Comparison of ENCODE assay signal across 9 mouse cellular contexts in genomic region chr17:35697429-35697758, GRCm38 (mm10). TPM values are rescaled to one million over a fixed set of nuclear protein-coding genes. Genes with fewer than 3 reads are reported as not detected.
DNase-seq lines count a peak whose midpoint lies in the region; ATAC-seq and TF ChIP-seq lines count a peak whose summit lies in the region.
"Had no signal": no experiment of that assay in that cellular context is flagged by ENCODE, and none has a peak within 500 bp of the region (broad histone marks: within the 10 kb centered on the region; RNA-seq: fewer than 3 reads in every experiment).

No protein-coding gene starts in this region.

- peak overlapping the region; percentile 55 for H3K9ac ChIP-seq in heart, embryonic 15.5 days
- peak overlapping the region; percentile 73; the same call in 1 of the 2 replicates for H3K9ac ChIP-seq in ES-E14 (ENCODE audit: insufficient read depth, low read depth, low read length, poor library complexity, severe bottlenecking)
- H3K9ac ChIP-seq in forebrain, embryonic 15.5 days (replicated peaks) = peak overlapping the region; percentile 71
- peak overlapping the region; percentile 68 for H3K9ac ChIP-seq in midbrain, embryonic 12.5 days (replicated peaks)

- H3K36me3 ChIP-seq in heart, embryonic 15.5 days = peaks cover 25% of the 10 kb centered on the region
- no peaks in the 10 kb centered on the region; the same call in 1 of the 2 replicates for H3K36me3 ChIP-seq in ES-E14 (ENCODE audit: control insufficient read depth, insufficient read depth, low read length, poor library complexity, severe bottlenecking)
- H3K36me3 ChIP-seq in forebrain, embryonic 15.5 days = peaks cover 19% of the 10 kb centered on the region
- peaks cover 38% of the 10 kb centered on the region for H3K36me3 ChIP-seq in midbrain, embryonic 12.5 days

- DNase-seq in heart, adult 11 months = no peak
- DNase-seq in ES-E14 (ENCODE audit: low read depth, low spot score) = no peak
- DNase-seq in frontal cortex, postnatal 25 days (ENCODE audit: low spot score in 2 of 2) = no peak
- no peak for DNase-seq in layer of hippocampus, adult 11-12 months (ENCODE audit: low spot score)
- no peak for DNase-seq in thymus, postnatal 0 days (ENCODE audit: low spot score)

- in situ Hi-C loops in ES-E14 (cut with MboI; ENCODE audit: low sequenced_read_pairs in 2 of 2, unreplicated experiment in 2 of 2) = no loop called here

- peak overlapping the region; percentile 43 for H3K4me3 ChIP-seq in heart, embryonic 15.5 days
- H3K4me3 ChIP-seq in ES-E14 (ENCODE audit: insufficient read depth in 1 of 2, low read depth in 1 of 2, low read length in 2 of 2, poor library complexity in 1 of 2, severe bottlenecking in 1 of 2) = peak overlapping the region; percentile 38 to 57; a peak in 3 of 4 replicates
- H3K4me3 ChIP-seq in forebrain, embryonic 15.5 days = peak overlapping the region; percentile 47
- H3K4me3 ChIP-seq in midbrain, embryonic 12.5 days = peak overlapping the region; percentile 44
- H3K4me3 ChIP-seq: megakaryocyte, embryonic 14.5 days had no signal

- H3K27ac ChIP-seq in heart, embryonic 15.5 days = peak overlapping the region; percentile 86
- peak overlapping the region; percentile 95 for H3K27ac ChIP-seq in ES-E14 (ENCODE audit: insufficient read depth, low read depth, low read length, poor library complexity, severe bottlenecking)
- peak overlapping the region; percentile 99 for H3K27ac ChIP-seq in forebrain, embryonic 15.5 days (replicated peaks)
- peak overlapping the region; percentile 100 for H3K27ac ChIP-seq in midbrain, embryonic 12.5 days (replicated peaks)

- ATAC-seq in heart, embryonic 15.5 days (replicated peaks; ENCODE audit: insufficient number of reproducible peaks, insufficient read depth, low FRiP score, low read depth) = no peak
- peak; percentile 36 for ATAC-seq in forebrain, embryonic 15.5 days (replicated peaks)
- ATAC-seq in midbrain, embryonic 12.5 days (ENCODE audit: low FRiP score, low read depth) = no peak; the same call in 1 of the 2 replicates

- WGBS in heart, embryonic 15.5 days = 20% methylated on average over 1 of the region's 1 CpGs
- WGBS in forebrain, embryonic 15.5 days = 6% methylated on average over 1 of the region's 1 CpGs
- 13% methylated on average over 1 of the region's 1 CpGs for WGBS in midbrain, embryonic 12.5 days

- no peaks in the 10 kb centered on the region for H3K27me3 ChIP-seq in heart, embryonic 15.5 days
- no peaks in the 10 kb centered on the region for H3K27me3 ChIP-seq in forebrain, embryonic 15.5 days
- no peaks in the 10 kb centered on the region for H3K27me3 ChIP-seq in midbrain, embryonic 12.5 days

- H3K9me3 ChIP-seq in heart, embryonic 15.5 days (replicated peaks) = 0 out of 2 replicates have a peak, but pooled peaks cover 3% of the 10 kb centered on the region
- no peaks in the 10 kb centered on the region for H3K9me3 ChIP-seq in ES-E14 (ENCODE audit: control insufficient read depth, insufficient read depth, low read depth, low read length)
- H3K9me3 ChIP-seq in forebrain, embryonic 15.5 days = no peaks in the 10 kb centered on the region
- no peaks in the 10 kb centered on the region for H3K9me3 ChIP-seq in midbrain, embryonic 12.5 days

- peaks cover 40% of the 10 kb centered on the region for H3K4me1 ChIP-seq in heart, embryonic 15.5 days (replicated peaks)
- peaks cover 5 to 18% of the 10 kb centered on the region in 2 experiments; a peak in 3 of 4 replicates for H3K4me1 ChIP-seq in ES-E14 (ENCODE audit: control insufficient read depth in 2 of 2, insufficient read depth in 2 of 2, low read length in 2 of 2, poor library complexity in 1 of 2)
- H3K4me1 ChIP-seq in forebrain, embryonic 15.5 days = peaks cover 57% of the 10 kb centered on the region
- H3K4me1 ChIP-seq in midbrain, embryonic 12.5 days = peaks cover 43% of the 10 kb centered on the region

- H3K4me2 ChIP-seq in heart, embryonic 15.5 days = peak overlapping the region; percentile 76
- peak overlapping the region; percentile 89 for H3K4me2 ChIP-seq in forebrain, embryonic 15.5 days (replicated peaks)
- peak overlapping the region; percentile 84 for H3K4me2 ChIP-seq in midbrain, embryonic 12.5 days (replicated peaks)

TF ChIP-seq in ES-E14, 5 proteins besides CTCF, POLR2A, EP300 and RAD21:
- TF ChIP-seq CHD2 (IDR thresholded peaks at IDR 0.05; ENCODE audit: low read depth, low read length) (no peak), ZNF384 (IDR thresholded peaks at IDR 0.05; ENCODE audit: low read depth, low read length) (no peak), HCFC1 (IDR thresholded peaks at IDR 0.05; ENCODE audit: borderline replicate concordance, insufficient read depth, low read length) (no peak), MAFK (IDR thresholded peaks at IDR 0.05; ENCODE audit: insufficient read depth, low read depth, low read length) (no peak), ZC3H11A (IDR thresholded peaks at IDR 0.05; ENCODE audit: borderline replicate concordance, low read depth, low read length) (no peak)

RNA-seq across cellular contexts. Expression of gene Ddr1, which starts 7.0 kb away (rescaled TPM):
- polyA plus RNA-seq in heart, embryonic 15.5 days (2015; fragmentation: Nextera tagmentation; extraction: Ambion mirVana) = 109 and 125 TPM in 2 replicates
- 46.0 and 78.8 TPM in 2 replicates for total RNA-seq in ES-E14 (2012; rRNA removed)
- polyA plus RNA-seq in forebrain, embryonic 15.5 days (2015; fragmentation: Nextera tagmentation; extraction: Ambion mirVana) = 127 TPM in 2 replicates
- 201 and 218 TPM in 2 replicates for polyA plus RNA-seq in midbrain, embryonic 12.5 days (2016; fragmentation: Nextera tagmentation; extraction: Ambion mirVana)
- polyA plus RNA-seq in thymus, postnatal 0 days (2015; fragmentation: Nextera tagmentation; extraction: Ambion mirVana) = 33.7 and 33.8 TPM in 2 replicates

RNA-seq across cellular contexts. Expression of gene Gtf2h4, which starts 23.9 kb away (rescaled TPM):
- polyA plus RNA-seq in heart, embryonic 15.5 days (2015; fragmentation: Nextera tagmentation; extraction: Ambion mirVana) = 21.3 and 28.7 TPM in 2 replicates
- 75.3 and 83.0 TPM in 2 replicates for total RNA-seq in ES-E14 (2012; rRNA removed)
- polyA plus RNA-seq in forebrain, embryonic 15.5 days (2015; fragmentation: Nextera tagmentation; extraction: Ambion mirVana) = 36.1 and 37.8 TPM in 2 replicates
- 34.0 and 34.9 TPM in 2 replicates for polyA plus RNA-seq in midbrain, embryonic 12.5 days (2016; fragmentation: Nextera tagmentation; extraction: Ambion mirVana)
- polyA plus RNA-seq in thymus, postnatal 0 days (2015; fragmentation: Nextera tagmentation; extraction: Ambion mirVana) = 267 and 319 TPM in 2 replicates

RNA-seq across cellular contexts. Expression of gene Vars2, which starts 30.0 kb away (rescaled TPM):
- polyA plus RNA-seq in heart, embryonic 15.5 days (2015; fragmentation: Nextera tagmentation; extraction: Ambion mirVana) = 11.1 and 16.2 TPM in 2 replicates
- total RNA-seq in ES-E14 (2012; rRNA removed) = 58.5 and 90.3 TPM in 2 replicates
- 16.2 and 18.1 TPM in 2 replicates for polyA plus RNA-seq in forebrain, embryonic 15.5 days (2015; fragmentation: Nextera tagmentation; extraction: Ambion mirVana)
- 18.7 and 19.0 TPM in 2 replicates for polyA plus RNA-seq in midbrain, embryonic 12.5 days (2016; fragmentation: Nextera tagmentation; extraction: Ambion mirVana)
- polyA plus RNA-seq in thymus, postnatal 0 days (2015; fragmentation: Nextera tagmentation; extraction: Ambion mirVana) = 22.5 and 27.0 TPM in 2 replicates

RNA-seq across cellular contexts. Expression of gene Mucl3, which starts 53.9 kb away (rescaled TPM):
- polyA plus RNA-seq in heart, embryonic 15.5 days (2015; fragmentation: Nextera tagmentation; extraction: Ambion mirVana) = 0.22 and 0.23 TPM in 2 replicates
- total RNA-seq in ES-E14 (2012; rRNA removed) = 0.85 and 1.1 TPM in 2 replicates
- not detected in 2 replicates for polyA plus RNA-seq in forebrain, embryonic 15.5 days (2015; fragmentation: Nextera tagmentation; extraction: Ambion mirVana)
- 0.08 TPM in 1 of 2 replicates, not detected in the other for polyA plus RNA-seq in midbrain, embryonic 12.5 days (2016; fragmentation: Nextera tagmentation; extraction: Ambion mirVana)
- polyA plus RNA-seq in thymus, postnatal 0 days (2015; fragmentation: Nextera tagmentation; extraction: Ambion mirVana) = 0.10 and 0.17 TPM in 2 replicates
